Mouse (Mus musculus): ENCODE results near the gene Tnr. TPM values are rescaled to one million over a fixed set of nuclear protein-coding genes. Genes with fewer than 3 reads are reported as not detected.
"Not testable (repeated sequence)": the region's sequence is repeated elsewhere in the genome, so short reads cannot be mapped to it uniquely, and the experiment has no call there.

Gene Tnr
- polyA plus RNA-seq, 1 experiment from 2014 or later: 4.2 TPM

- Histone ChIP-seq H3K4me2 (replicated peaks) (no peak overlapping the region), H3K27me3 (ENCODE audit: control insufficient read depth, insufficient read depth, low read length) (no peaks in the 10 kb centered on the region), H3K4me3 (replicated peaks; ENCODE audit: low read length) (no peak overlapping the region), H3K9ac (no peak overlapping the region), H3K9me3 (ENCODE audit: control insufficient read depth, low read length) (no peaks in the 10 kb centered on the region), H3K27ac (no peak overlapping the region), H3K4me1 (replicated peaks; ENCODE audit: control insufficient read depth, insufficient read depth, low read length) (no peaks in the 10 kb centered on the region), H3K36me3 (replicated peaks; ENCODE audit: control insufficient read depth, insufficient read depth) (no peaks in the 10 kb centered on the region)
- DNase-seq (ENCODE audit: low spot score): no peak
- no peak for ATAC-seq (ENCODE audit: low FRiP score)
These were observed 408.5 kb downstream of the Tnr start for GRCm38 (mm10) chr1:159932092-159932491.

DNA sequence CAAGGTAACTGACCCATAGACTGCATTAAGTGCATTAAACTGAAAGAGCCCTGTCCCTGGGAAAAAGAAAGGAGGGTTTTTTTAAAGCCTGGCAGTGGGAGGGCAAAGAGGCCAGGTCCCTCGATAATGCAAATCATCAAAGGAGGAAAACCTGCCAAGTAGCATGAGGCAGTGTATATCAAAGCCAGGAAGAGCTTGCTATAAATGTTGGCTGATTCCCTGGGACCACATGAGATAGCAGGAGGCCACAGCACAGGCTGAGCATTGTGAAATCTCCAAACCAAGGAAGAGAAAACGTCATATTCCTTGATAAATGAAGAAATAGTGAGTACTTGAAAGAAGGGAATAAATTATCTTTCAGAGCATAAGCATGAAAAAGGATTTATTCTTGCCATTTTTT lies 409.0 kb downstream of the Tnr start:
- H3K27me3 ChIP-seq (ENCODE audit: control insufficient read depth, insufficient read depth, low read length): no peaks in the 10 kb centered on the region
- no peak overlapping the region for H3K27ac ChIP-seq
- H3K9me3 ChIP-seq (ENCODE audit: control insufficient read depth, low read length): no peaks in the 10 kb centered on the region
- H3K36me3 ChIP-seq (replicated peaks; ENCODE audit: control insufficient read depth, insufficient read depth): no peaks in the 10 kb centered on the region
- ATAC-seq (ENCODE audit: low FRiP score) (no peak), DNase-seq (ENCODE audit: low spot score) (no peak)
- no peak overlapping the region for H3K9ac ChIP-seq
- 71% methylated on average over 2 of the region's 2 CpGs for WGBS
- H3K4me3 ChIP-seq (replicated peaks; ENCODE audit: low read length): no peak overlapping the region
- no peaks in the 10 kb centered on the region for H3K4me1 ChIP-seq (replicated peaks; ENCODE audit: control insufficient read depth, insufficient read depth, low read length)
- no peak overlapping the region for H3K4me2 ChIP-seq (replicated peaks)

DNA sequence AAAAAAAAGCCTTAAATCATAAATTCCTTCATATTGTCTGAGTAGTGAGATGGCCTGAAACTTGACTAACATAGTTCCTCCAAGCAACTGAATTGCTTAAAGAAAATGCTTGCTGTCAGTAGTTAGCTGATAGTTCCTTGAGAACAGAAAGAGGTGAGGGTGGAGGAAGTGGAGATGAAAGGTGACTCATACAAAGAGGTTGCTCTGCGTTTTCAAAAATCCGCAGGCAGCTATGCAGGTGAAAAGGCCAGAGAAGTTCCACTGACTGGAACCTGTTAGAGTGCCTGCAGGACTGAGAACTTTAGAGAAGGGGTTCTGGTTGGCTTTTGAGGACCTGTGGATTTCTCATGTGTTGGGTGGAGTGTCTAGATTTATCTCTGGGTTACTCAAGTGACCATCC lies 414.9 kb downstream of the Tnr start:
- WGBS: 95% methylated on average over 2 of the region's 2 CpGs
- Histone ChIP-seq H3K27me3 (ENCODE audit: control insufficient read depth, insufficient read depth, low read length) (no peaks in the 10 kb centered on the region), H3K9ac (no peak overlapping the region), H3K36me3 (replicated peaks; ENCODE audit: control insufficient read depth, insufficient read depth) (no peaks in the 10 kb centered on the region), H3K27ac (no peak overlapping the region), H3K9me3 (ENCODE audit: control insufficient read depth, low read length) (no peaks in the 10 kb centered on the region), H3K4me2 (replicated peaks) (no peak overlapping the region), H3K4me3 (replicated peaks; ENCODE audit: low read length) (no peak overlapping the region), H3K4me1 (replicated peaks; ENCODE audit: control insufficient read depth, insufficient read depth, low read length) (no peaks in the 10 kb centered on the region)
- ATAC-seq (ENCODE audit: low FRiP score) (no peak), DNase-seq (ENCODE audit: low spot score) (no peak)

DNA sequence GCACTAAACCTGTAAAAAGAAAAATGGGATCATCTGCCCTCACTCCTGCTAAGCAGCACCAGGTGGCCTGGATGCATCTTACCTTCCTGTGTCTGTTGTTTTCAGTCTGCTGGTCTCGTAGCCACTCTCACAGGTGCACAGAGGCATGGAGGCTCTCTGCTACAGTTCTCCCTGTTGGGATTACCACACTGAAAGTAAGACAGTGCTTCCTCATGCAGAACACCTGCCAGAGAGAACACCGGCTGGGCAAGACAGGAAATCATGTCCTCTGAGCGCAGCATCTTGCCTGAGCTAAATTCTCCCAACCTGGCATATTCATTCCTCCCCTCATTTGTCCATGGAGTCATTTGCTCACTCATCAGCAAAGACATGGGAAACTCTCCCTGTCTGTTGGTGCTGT lies 415.8 kb downstream of the Tnr start:
- no peak overlapping the region for H3K4me3 ChIP-seq (replicated peaks; ENCODE audit: low read length)
- no peaks in the 10 kb centered on the region for H3K4me1 ChIP-seq (replicated peaks; ENCODE audit: control insufficient read depth, insufficient read depth, low read length)
- DNase-seq (ENCODE audit: low spot score): no peak
- H3K9ac ChIP-seq: no peak overlapping the region
- H3K4me2 ChIP-seq (replicated peaks): no peak overlapping the region
- no peaks in the 10 kb centered on the region for H3K9me3 ChIP-seq (ENCODE audit: control insufficient read depth, low read length)
- no peaks in the 10 kb centered on the region for H3K27me3 ChIP-seq (ENCODE audit: control insufficient read depth, insufficient read depth, low read length)
- WGBS: 82% methylated on average over 3 of the region's 3 CpGs
- no peaks in the 10 kb centered on the region for H3K36me3 ChIP-seq (replicated peaks; ENCODE audit: control insufficient read depth, insufficient read depth)
- H3K27ac ChIP-seq: no peak overlapping the region
- ATAC-seq (ENCODE audit: low FRiP score): no peak

DNA sequence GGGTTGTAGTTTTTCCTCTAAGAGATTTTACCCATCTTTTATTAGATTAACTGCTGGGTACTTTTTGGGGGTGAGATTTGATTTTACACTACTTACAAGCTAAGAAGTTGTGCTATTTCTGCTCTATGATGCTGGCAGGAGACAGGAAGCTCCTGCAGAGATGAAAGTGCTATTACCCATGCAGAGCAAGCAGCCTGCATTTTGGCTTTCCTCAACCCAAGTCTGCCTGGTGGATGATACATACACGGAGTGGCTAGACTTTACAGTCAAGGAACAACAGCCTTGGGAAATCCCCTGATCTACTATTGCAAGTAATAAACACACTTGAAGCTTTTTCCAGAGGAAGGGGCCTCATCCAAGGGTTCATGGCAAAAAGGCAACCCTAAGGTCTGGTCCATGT lies 430.0 kb downstream of the Tnr start:
- ATAC-seq (ENCODE audit: low FRiP score): no peak
- no peak overlapping the region for H3K9ac ChIP-seq
- DNase-seq (ENCODE audit: low spot score): no peak
- H3K4me1 ChIP-seq (replicated peaks; ENCODE audit: control insufficient read depth, insufficient read depth, low read length): no peaks in the 10 kb centered on the region
- no peak overlapping the region for H3K4me2 ChIP-seq (replicated peaks)
- no peaks in the 10 kb centered on the region for H3K27me3 ChIP-seq (ENCODE audit: control insufficient read depth, insufficient read depth, low read length)
- H3K36me3 ChIP-seq (replicated peaks; ENCODE audit: control insufficient read depth, insufficient read depth): no peaks in the 10 kb centered on the region
- no peak overlapping the region for H3K27ac ChIP-seq
- WGBS: 44% methylated on average over 1 of the region's 1 CpGs
- no peaks in the 10 kb centered on the region for H3K9me3 ChIP-seq (ENCODE audit: control insufficient read depth, low read length)
- no peak overlapping the region for H3K4me3 ChIP-seq (replicated peaks; ENCODE audit: low read length)

DNA sequence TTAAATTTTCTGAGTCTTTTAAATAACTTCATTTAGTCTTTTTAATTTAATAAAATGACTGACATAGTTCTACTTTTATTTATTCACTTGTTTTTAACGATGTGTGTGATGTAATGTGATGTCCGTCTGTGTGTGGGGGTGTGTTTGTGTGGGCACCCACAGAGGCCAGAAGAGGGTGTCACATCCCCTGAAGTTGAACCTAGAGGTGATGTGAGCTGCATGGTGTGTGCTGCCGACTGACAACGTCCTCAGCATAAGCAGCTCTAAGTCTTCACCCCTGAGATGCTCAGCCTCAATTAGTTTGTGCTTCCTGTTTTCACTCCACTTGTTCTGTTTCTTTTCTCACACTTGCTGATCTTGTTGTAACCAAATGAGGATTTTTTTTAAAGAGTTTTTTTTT lies 439.8 kb downstream of the Tnr start:
- Histone ChIP-seq H3K9ac (no peak overlapping the region), H3K9me3 (ENCODE audit: control insufficient read depth, low read length) (no peaks in the 10 kb centered on the region), H3K4me2 (replicated peaks) (no peak overlapping the region), H3K4me3 (replicated peaks; ENCODE audit: low read length) (no peak overlapping the region), H3K27ac (no peak overlapping the region), H3K27me3 (ENCODE audit: control insufficient read depth, insufficient read depth, low read length) (no peaks in the 10 kb centered on the region), H3K4me1 (replicated peaks; ENCODE audit: control insufficient read depth, insufficient read depth, low read length) (no peaks in the 10 kb centered on the region), H3K36me3 (replicated peaks; ENCODE audit: control insufficient read depth, insufficient read depth) (no peaks in the 10 kb centered on the region)
- WGBS: 80% methylated on average over 4 of the region's 4 CpGs
- ATAC-seq (ENCODE audit: low FRiP score) (no peak), DNase-seq (ENCODE audit: low spot score) (no peak)

- not testable (repeated sequence) for H3K4me2 ChIP-seq (replicated peaks); DNase-seq (ENCODE audit: low spot score); H3K4me3 ChIP-seq (replicated peaks; ENCODE audit: low read length)
These were observed 442.7 kb downstream of the Tnr start for GRCm38 (mm10) chr1:159966286-159966685.

DNA sequence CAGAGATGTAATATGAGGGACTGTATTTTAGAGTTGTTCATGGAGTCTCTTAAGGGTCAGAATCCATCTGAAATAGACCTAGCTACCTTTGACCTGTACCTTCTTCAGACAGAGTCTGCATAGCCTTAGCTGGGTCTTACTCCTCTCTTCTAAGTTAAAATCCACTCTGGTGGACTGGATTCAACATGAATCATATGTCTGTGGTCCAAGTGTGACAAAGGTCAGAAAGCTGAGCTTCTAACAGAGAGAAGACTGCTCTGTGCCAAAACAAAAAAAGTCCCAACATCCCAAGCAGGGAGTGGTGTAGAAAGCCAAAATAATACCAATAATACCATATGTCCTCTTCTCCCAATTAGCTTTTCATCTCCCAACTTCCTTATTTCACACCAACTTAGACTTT lies 444.8 kb downstream of the Tnr start:
- H3K27ac ChIP-seq: no peak overlapping the region
- no peak overlapping the region for H3K9ac ChIP-seq
- no peak overlapping the region for H3K4me3 ChIP-seq (replicated peaks; ENCODE audit: low read length)
- no peaks in the 10 kb centered on the region for H3K36me3 ChIP-seq (replicated peaks; ENCODE audit: control insufficient read depth, insufficient read depth)
- no peaks in the 10 kb centered on the region for H3K27me3 ChIP-seq (ENCODE audit: control insufficient read depth, insufficient read depth, low read length)
- ATAC-seq (ENCODE audit: low FRiP score) (no peak), DNase-seq (ENCODE audit: low spot score) (no peak)
- no peaks in the 10 kb centered on the region for H3K9me3 ChIP-seq (ENCODE audit: control insufficient read depth, low read length)
- no peak overlapping the region for H3K4me2 ChIP-seq (replicated peaks)
- no peaks in the 10 kb centered on the region for H3K4me1 ChIP-seq (replicated peaks; ENCODE audit: control insufficient read depth, insufficient read depth, low read length)

More at GRCm38 (mm10) chr1:159966286-159966685, 442.7 kb downstream of the Tnr start:
- H3K27me3 ChIP-seq (ENCODE audit: control insufficient read depth, insufficient read depth, low read length); H3K36me3 ChIP-seq (replicated peaks; ENCODE audit: control insufficient read depth, insufficient read depth); H3K9ac ChIP-seq; ATAC-seq (ENCODE audit: low FRiP score); H3K27ac ChIP-seq; H3K9me3 ChIP-seq (ENCODE audit: control insufficient read depth, low read length); H3K4me1 ChIP-seq (replicated peaks; ENCODE audit: control insufficient read depth, insufficient read depth, low read length): not testable (repeated sequence)

DNA sequence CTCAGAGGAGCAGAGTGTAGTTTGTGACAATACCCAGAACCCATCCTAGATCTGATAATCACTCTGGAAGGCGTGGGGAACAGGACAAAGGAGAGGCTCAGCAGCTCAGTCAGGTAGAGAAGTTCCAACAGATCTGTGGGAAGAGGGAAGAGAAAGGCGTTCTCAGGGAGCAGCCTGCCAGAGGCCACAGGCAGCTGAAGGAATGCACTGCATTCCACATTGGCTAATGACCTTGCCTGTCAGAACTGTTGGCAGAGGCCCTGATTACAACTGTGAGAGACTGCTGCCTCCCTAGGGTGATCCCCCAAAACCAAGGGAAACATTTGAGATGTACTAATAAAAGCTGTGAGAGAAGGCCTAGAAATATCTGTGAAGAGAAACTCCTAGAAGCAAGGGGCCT lies 454.2 kb downstream of the Tnr start:
- whole genome bisulfite sequencing: 62% methylated on average over 2 of the region's 2 CpGs
- Histone ChIP-seq H3K36me3 (replicated peaks; ENCODE audit: control insufficient read depth, insufficient read depth) (no peaks in the 10 kb centered on the region), H3K27ac (no peak overlapping the region), H3K4me1 (replicated peaks; ENCODE audit: control insufficient read depth, insufficient read depth, low read length) (no peaks in the 10 kb centered on the region), H3K9ac (no peak overlapping the region), H3K4me3 (replicated peaks; ENCODE audit: low read length) (no peak overlapping the region), H3K9me3 (ENCODE audit: control insufficient read depth, low read length) (no peaks in the 10 kb centered on the region), H3K27me3 (ENCODE audit: control insufficient read depth, insufficient read depth, low read length) (no peaks in the 10 kb centered on the region), H3K4me2 (replicated peaks) (no peak overlapping the region)
- DNase-seq (ENCODE audit: low spot score) (no peak), ATAC-seq (ENCODE audit: low FRiP score) (no peak)

DNA sequence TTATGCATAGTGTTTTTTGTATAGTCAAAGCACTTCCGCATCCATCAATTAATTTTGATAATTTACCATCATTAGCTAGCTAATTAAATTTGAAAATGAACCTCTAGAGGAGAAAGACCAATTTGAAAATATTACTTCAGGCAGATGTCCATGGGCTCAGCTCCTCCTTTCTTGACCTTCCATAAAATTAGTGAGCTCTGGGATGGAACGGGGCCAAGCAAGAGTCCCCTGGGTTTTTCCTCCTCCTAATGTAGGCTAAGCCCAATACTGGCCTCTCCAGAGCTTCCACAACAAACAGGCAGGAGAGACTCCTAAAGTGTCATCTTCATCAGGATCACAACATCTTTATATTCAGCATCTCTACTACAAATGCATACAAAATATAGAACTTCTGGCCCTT lies 455.5 kb downstream of the Tnr start:
- H3K36me3 ChIP-seq (replicated peaks; ENCODE audit: control insufficient read depth, insufficient read depth): no peaks in the 10 kb centered on the region
- H3K4me3 ChIP-seq (replicated peaks; ENCODE audit: low read length): no peak overlapping the region
- DNase-seq (ENCODE audit: low spot score) (no peak), ATAC-seq (ENCODE audit: low FRiP score) (no peak)
- H3K4me1 ChIP-seq (replicated peaks; ENCODE audit: control insufficient read depth, insufficient read depth, low read length): no peaks in the 10 kb centered on the region
- no peak overlapping the region for H3K4me2 ChIP-seq (replicated peaks)
- H3K9ac ChIP-seq: no peak overlapping the region
- whole genome bisulfite sequencing: 68% methylated on average over 2 of the region's 2 CpGs
- H3K27me3 ChIP-seq (ENCODE audit: control insufficient read depth, insufficient read depth, low read length): no peaks in the 10 kb centered on the region
- no peaks in the 10 kb centered on the region for H3K9me3 ChIP-seq (ENCODE audit: control insufficient read depth, low read length)
- no peak overlapping the region for H3K27ac ChIP-seq
